Mouse (Mus musculus) testis, adult 2 months (tissue): Measurements from ENCODE around the gene Pou2f2.

Experiments
- CTCF ChIP-seq: fragments of 200-500 bp; IDR thresholded peaks from 2 replicates; pipeline ENCODE4 v1.5.1; 2012; ENCODE audit warnings: low read depth, mild to moderate bottlenecking, inconsistent platforms, low read length, moderate library complexity; ENCODE audit not compliant: control insufficient read depth, insufficient read depth, insufficient replicate concordance
- POLR2A ChIP-seq: fragments of 200-500 bp; IDR thresholded peaks from 2 replicates; pipeline ENCODE4 v1.6.1; 2012; ENCODE audit warnings: low read depth, mild to moderate bottlenecking, inconsistent platforms, low read length, moderate library complexity; ENCODE audit not compliant: control insufficient read depth

DNA sequence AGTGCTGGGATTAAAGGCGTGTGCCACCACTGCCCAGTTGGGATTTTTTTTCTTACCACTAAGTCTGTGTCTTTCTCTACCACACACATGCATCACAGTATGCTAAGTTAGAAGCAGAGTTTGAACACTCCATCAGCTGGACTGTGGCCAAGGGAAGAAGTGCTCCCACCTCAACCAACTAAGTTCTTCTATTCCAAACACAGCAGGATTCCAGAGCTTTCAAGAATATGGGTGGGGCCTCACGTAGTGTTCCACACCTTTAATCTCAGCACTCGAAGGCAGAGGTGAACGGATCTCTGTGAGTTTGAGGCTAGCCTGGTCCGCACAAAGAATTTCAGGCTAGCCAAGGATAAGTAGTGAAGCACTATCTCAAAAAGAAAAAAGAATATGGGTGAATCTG, 13.4 kb downstream of the Pou2f2 start:
- TF ChIP-seq CTCF (no peak), POLR2A (no peak)
